Mouse (Mus musculus): ENCODE measurements around the gene Galns. TPM values are rescaled to one million over a fixed set of nuclear protein-coding genes. Genes with fewer than 3 reads are reported as not detected.
A peak's percentile ranks its signal among the peaks of the same experiment; 100 is the strongest.

Galns gene
- polyA plus RNA-seq, 1 experiment from 2014 or later, result 8.7 TPM

DNA sequence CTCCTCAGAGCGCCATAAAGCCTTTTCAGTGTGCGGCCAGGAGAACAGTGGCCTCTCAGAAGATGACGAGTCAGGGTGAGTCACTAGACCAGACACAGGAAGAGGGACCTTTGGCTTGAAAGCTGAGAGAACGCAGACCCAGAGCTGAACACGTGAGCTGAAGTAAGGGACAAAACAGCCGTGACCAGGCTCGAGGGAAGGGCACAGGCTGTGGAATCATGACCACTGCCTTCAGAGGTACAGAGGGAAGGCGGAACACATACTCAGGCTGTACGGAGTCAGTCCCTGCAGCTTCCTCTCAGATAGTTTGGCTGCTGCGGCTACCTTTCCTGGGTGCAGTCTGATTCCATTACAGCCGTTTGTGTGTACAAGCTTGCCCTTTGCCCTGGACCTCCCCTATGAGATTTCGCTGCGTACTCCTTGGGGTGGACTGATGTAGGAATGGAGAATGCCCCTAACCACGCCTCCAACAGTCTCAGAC is 25.8 kb downstream of the Galns start:
- H3K27ac ChIP-seq (ENCODE audit: low read depth, low read length), result no peak overlapping the region
- H3K4me3 ChIP-seq (ENCODE audit: low read length), result no peak overlapping the region
- H3K4me2 ChIP-seq (ENCODE audit: low read length), result no peak overlapping the region
- H3K36me3 ChIP-seq (ENCODE audit: control insufficient read depth, insufficient read depth, low read length), result no peaks in the 10 kb centered on the region
- no peaks in the 10 kb centered on the region for H3K9me3 ChIP-seq (ENCODE audit: control insufficient read depth, low read length)
- 78% methylated on average over 14 of the region's 14 CpGs for WGBS
- no peaks in the 10 kb centered on the region for H3K4me1 ChIP-seq (ENCODE audit: control insufficient read depth, insufficient read depth, low read depth, low read length)
- no peaks in the 10 kb centered on the region for H3K27me3 ChIP-seq (replicated peaks; ENCODE audit: control insufficient read depth, insufficient read depth, low read length)
- no peak for ATAC-seq
- H3K9ac ChIP-seq (ENCODE audit: low read depth, low read length), result no peak overlapping the region

- Histone ChIP-seq H3K4me3 (ENCODE audit: low read length) (no peak overlapping the region), H3K4me1 (ENCODE audit: control insufficient read depth, insufficient read depth, low read depth, low read length) (no peaks in the 10 kb centered on the region), H3K9me3 (ENCODE audit: control insufficient read depth, low read length) (no peaks in the 10 kb centered on the region), H3K9ac (ENCODE audit: low read depth, low read length) (no peak overlapping the region), H3K27me3 (replicated peaks; ENCODE audit: control insufficient read depth, insufficient read depth, low read length) (no peaks in the 10 kb centered on the region), H3K4me2 (ENCODE audit: low read length) (no peak overlapping the region), H3K36me3 (ENCODE audit: control insufficient read depth, insufficient read depth, low read length) (no peaks in the 10 kb centered on the region), H3K27ac (ENCODE audit: low read depth, low read length) (no peak overlapping the region)
- WGBS, result 79% methylated on average over 9 of the region's 9 CpGs
- no peak for ATAC-seq
Observed at GRCm38 (mm10) chr8:122584981-122585380, 26.3 kb downstream of the Galns start.

- no peaks in the 10 kb centered on the region for H3K27me3 ChIP-seq (replicated peaks; ENCODE audit: control insufficient read depth, insufficient read depth, low read length)
- WGBS, result 80% methylated on average over 13 of the region's 15 CpGs
- no peak overlapping the region for H3K9ac ChIP-seq (ENCODE audit: low read depth, low read length)
- ATAC-seq, result no peak
- no peaks in the 10 kb centered on the region for H3K9me3 ChIP-seq (ENCODE audit: control insufficient read depth, low read length)
- H3K4me2 ChIP-seq (ENCODE audit: low read length), result no peak overlapping the region
- no peaks in the 10 kb centered on the region for H3K36me3 ChIP-seq (ENCODE audit: control insufficient read depth, insufficient read depth, low read length)
- H3K4me1 ChIP-seq (ENCODE audit: control insufficient read depth, insufficient read depth, low read depth, low read length), result peaks cover 6% of the 10 kb centered on the region
- H3K27ac ChIP-seq (ENCODE audit: low read depth, low read length), result no peak overlapping the region
- H3K4me3 ChIP-seq (ENCODE audit: low read length), result no peak overlapping the region
Observed at GRCm38 (mm10) chr8:122580926-122581325, 30.3 kb downstream of the Galns start.

- Histone ChIP-seq H3K36me3 (ENCODE audit: control insufficient read depth, insufficient read depth, low read length) (peaks cover 3% of the 10 kb centered on the region; the same call in 1 of the 2 replicates), H3K9ac (ENCODE audit: low read depth, low read length) (no peak overlapping the region), H3K4me1 (ENCODE audit: control insufficient read depth, insufficient read depth, low read depth, low read length) (peaks cover 23% of the 10 kb centered on the region), H3K27ac (ENCODE audit: low read depth, low read length) (no peak overlapping the region), H3K4me2 (ENCODE audit: low read length) (no peak overlapping the region), H3K27me3 (replicated peaks; ENCODE audit: control insufficient read depth, insufficient read depth, low read length) (no peaks in the 10 kb centered on the region), H3K9me3 (ENCODE audit: control insufficient read depth, low read length) (no peaks in the 10 kb centered on the region), H3K4me3 (ENCODE audit: low read length) (no peak overlapping the region)
- ATAC-seq, result no peak
- WGBS, result 34% methylated on average over 7 of the region's 7 CpGs
Observed at GRCm38 (mm10) chr8:122579196-122579595, 32.1 kb downstream of the Galns start.

DNA sequence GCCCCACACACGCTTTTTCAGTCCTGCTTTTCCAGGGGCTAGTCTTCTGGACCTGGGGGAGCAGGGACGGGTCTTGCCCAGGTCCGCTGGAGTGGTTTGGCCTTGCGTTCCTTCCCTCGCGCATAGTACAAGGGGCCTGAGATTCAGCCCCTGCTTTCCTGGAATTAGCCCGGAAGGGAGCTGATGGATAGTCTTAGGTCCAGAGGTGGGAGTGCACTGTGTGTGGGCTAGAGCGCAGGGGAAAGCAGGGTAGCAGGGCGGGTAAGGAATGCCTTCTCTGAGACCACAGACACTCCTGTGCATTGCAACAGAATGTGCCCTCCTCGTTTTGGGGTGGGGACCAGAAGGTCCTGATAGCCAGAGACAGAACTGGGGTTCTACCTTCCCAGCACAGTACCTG is 34.1 kb downstream of the Galns start:
- peak overlapping the region; percentile 64 for H3K4me3 ChIP-seq (ENCODE audit: low read length)
- H3K4me2 ChIP-seq (ENCODE audit: low read length), result peak overlapping the region; percentile 64
- H3K27me3 ChIP-seq (replicated peaks; ENCODE audit: control insufficient read depth, insufficient read depth, low read length), result no peaks in the 10 kb centered on the region
- peaks cover 8% of the 10 kb centered on the region; the same call in 1 of the 2 replicates for H3K36me3 ChIP-seq (ENCODE audit: control insufficient read depth, insufficient read depth, low read length)
- peak overlapping the region; percentile 78 for H3K9ac ChIP-seq (ENCODE audit: low read depth, low read length)
- peak overlapping the region; percentile 76 for H3K27ac ChIP-seq (ENCODE audit: low read depth, low read length)
- peaks cover 23% of the 10 kb centered on the region for H3K4me1 ChIP-seq (ENCODE audit: control insufficient read depth, insufficient read depth, low read depth, low read length)
- WGBS, result 44% methylated on average over 10 of the region's 10 CpGs
- no peaks in the 10 kb centered on the region for H3K9me3 ChIP-seq (ENCODE audit: control insufficient read depth, low read length)
- peak; percentile 15 for ATAC-seq

DNA sequence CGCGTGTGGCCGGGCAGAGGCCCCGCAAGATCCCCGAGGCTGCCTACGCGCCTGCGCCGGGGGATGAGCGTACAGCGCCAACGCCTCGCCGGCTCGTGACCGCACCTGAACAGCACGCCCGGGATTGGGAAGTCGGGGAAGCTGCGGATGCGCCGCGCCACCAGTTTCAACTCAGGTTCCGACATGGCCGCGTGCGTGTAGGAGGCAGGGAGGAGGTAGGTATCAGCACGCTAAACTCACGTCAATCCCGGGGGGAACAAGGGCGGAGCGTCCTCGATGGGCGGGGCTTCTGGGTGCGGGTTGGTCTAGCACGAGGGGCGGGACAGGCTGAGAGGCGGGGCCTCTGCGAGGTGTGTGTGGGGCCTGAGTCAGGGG is 34.6 kb downstream of the Galns start, which contains the start of gene Aprt:
Gene Aprt (minus strand): TSS at position 262 of the 375 bp plus-strand sequence.
- Histone ChIP-seq H3K27ac (ENCODE audit: low read depth, low read length) (peak within 1 kb of the TSS; percentile 76), H3K4me2 (ENCODE audit: low read length) (peak within 1 kb of the TSS; percentile 64), H3K36me3 (ENCODE audit: control insufficient read depth, insufficient read depth, low read length) (peaks cover 8% of the 10 kb centered on the region; the same call in 1 of the 2 replicates), H3K9ac (ENCODE audit: low read depth, low read length) (peak within 1 kb of the TSS; percentile 78), H3K27me3 (replicated peaks; ENCODE audit: control insufficient read depth, insufficient read depth, low read length) (no peaks in the 10 kb centered on the region), H3K4me1 (ENCODE audit: control insufficient read depth, insufficient read depth, low read depth, low read length) (peaks cover 23% of the 10 kb centered on the region), H3K4me3 (ENCODE audit: low read length) (peak within 1 kb of the TSS; percentile 64), H3K9me3 (ENCODE audit: control insufficient read depth, low read length) (no peaks in the 10 kb centered on the region)
- WGBS, result under 1% methylated on average over 38 of the region's 39 CpGs
- ATAC-seq, result peak; percentile 94

- H3K4me2 ChIP-seq (ENCODE audit: low read length), result peak overlapping the region; percentile 64
- peak overlapping the region; percentile 76 for H3K27ac ChIP-seq (ENCODE audit: low read depth, low read length)
- H3K27me3 ChIP-seq (replicated peaks; ENCODE audit: control insufficient read depth, insufficient read depth, low read length), result no peaks in the 10 kb centered on the region
- 17% methylated on average over 21 of the region's 21 CpGs for WGBS
- peak overlapping the region; percentile 64 for H3K4me3 ChIP-seq (ENCODE audit: low read length)
- peak overlapping the region; percentile 78 for H3K9ac ChIP-seq (ENCODE audit: low read depth, low read length)
- H3K9me3 ChIP-seq (ENCODE audit: control insufficient read depth, low read length), result no peaks in the 10 kb centered on the region
- peak; percentile 29 for ATAC-seq
- H3K36me3 ChIP-seq (ENCODE audit: control insufficient read depth, insufficient read depth, low read length), result peaks cover 9% of the 10 kb centered on the region; the same call in 1 of the 2 replicates
- H3K4me1 ChIP-seq (ENCODE audit: control insufficient read depth, insufficient read depth, low read depth, low read length), result peaks cover 23% of the 10 kb centered on the region
Observed at GRCm38 (mm10) chr8:122575735-122576647, 35.3 kb downstream of the Galns start.

- peaks cover 11% of the 10 kb centered on the region; the same call in 1 of the 2 replicates for H3K36me3 ChIP-seq (ENCODE audit: control insufficient read depth, insufficient read depth, low read length)
- H3K9ac ChIP-seq (ENCODE audit: low read depth, low read length), result peak overlapping the region; percentile 78
- H3K27ac ChIP-seq (ENCODE audit: low read depth, low read length), result no peak overlapping the region
- no peaks in the 10 kb centered on the region for H3K9me3 ChIP-seq (ENCODE audit: control insufficient read depth, low read length)
- H3K4me1 ChIP-seq (ENCODE audit: control insufficient read depth, insufficient read depth, low read depth, low read length), result peaks cover 23% of the 10 kb centered on the region
- H3K27me3 ChIP-seq (replicated peaks; ENCODE audit: control insufficient read depth, insufficient read depth, low read length), result no peaks in the 10 kb centered on the region
- H3K4me3 ChIP-seq (ENCODE audit: low read length), result no peak overlapping the region
- no peak for ATAC-seq
- peak overlapping the region; percentile 64 for H3K4me2 ChIP-seq (ENCODE audit: low read length)
- 76% methylated on average over 8 of the region's 8 CpGs for WGBS
Observed at GRCm38 (mm10) chr8:122575286-122575685, 36.0 kb downstream of the Galns start.

GRCm38 (mm10) chr8:122574667-122575251 is 36.5 kb downstream of the Galns start:
- no peak overlapping the region for H3K4me3 ChIP-seq (ENCODE audit: low read length)
- no peaks in the 10 kb centered on the region for H3K9me3 ChIP-seq (ENCODE audit: control insufficient read depth, low read length)
- no peak overlapping the region; the same call in 1 of the 2 replicates for H3K9ac ChIP-seq (ENCODE audit: low read depth, low read length)
- 51% methylated on average over 10 of the region's 10 CpGs for WGBS
- no peak for ATAC-seq
- H3K36me3 ChIP-seq (ENCODE audit: control insufficient read depth, insufficient read depth, low read length), result peaks cover 12% of the 10 kb centered on the region; the same call in 1 of the 2 replicates
- H3K4me1 ChIP-seq (ENCODE audit: control insufficient read depth, insufficient read depth, low read depth, low read length), result peaks cover 23% of the 10 kb centered on the region
- no peak overlapping the region for H3K27ac ChIP-seq (ENCODE audit: low read depth, low read length)
- peak overlapping the region; percentile 64 for H3K4me2 ChIP-seq (ENCODE audit: low read length)
- H3K27me3 ChIP-seq (replicated peaks; ENCODE audit: control insufficient read depth, insufficient read depth, low read length), result no peaks in the 10 kb centered on the region
